Mouse (Mus musculus) brain, embryonic 14.5 days (tissue): ENCODE measurements around the gene Mrps2.

Source experiments
- CTCF ChIP-seq: fragments of 200-500 bp; IDR thresholded peaks from 2 replicates; pipeline ENCODE4 v1.5.1; 2012; ENCODE audit warnings: inconsistent platforms, mild to moderate bottlenecking, moderate library complexity, borderline replicate concordance; ENCODE audit not compliant: insufficient read depth, insufficient read length; ENCODE audit errors: extremely low read depth
- POLR2A ChIP-seq: fragments of 200-500 bp; IDR thresholded peaks from 2 replicates; pipeline ENCODE4 v1.6.1; 2012; ENCODE audit warnings: mild to moderate bottlenecking, inconsistent platforms, borderline replicate concordance; ENCODE audit not compliant: poor library complexity, insufficient read depth, insufficient read length, severe bottlenecking; ENCODE audit errors: extremely low read depth

DNA sequence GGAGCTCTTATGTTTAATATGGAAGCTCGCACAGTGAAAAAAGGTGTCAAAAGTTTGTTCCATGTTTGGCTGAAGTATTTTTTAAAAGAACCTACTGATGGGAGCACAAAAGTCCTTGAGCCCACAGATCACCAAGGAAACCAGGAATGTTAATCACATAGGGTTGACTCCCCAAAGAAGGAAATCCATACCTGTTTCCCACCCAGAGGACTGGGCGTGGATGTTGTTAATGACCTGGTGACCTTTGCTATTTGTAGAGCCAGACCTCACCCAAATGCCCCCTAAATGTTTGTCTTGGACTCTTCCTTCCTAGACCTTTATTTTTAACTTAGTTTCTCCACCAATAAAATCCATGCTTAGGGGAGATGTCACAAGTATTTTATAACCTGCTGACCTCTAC is 2.7 kb downstream of the Mrps2 start:
- TF ChIP-seq CTCF: no peak
- TF ChIP-seq POLR2A: no peak
